Mouse (Mus musculus): ENCODE data around the gene Tlx2. TPM values are rescaled to one million over a fixed set of nuclear protein-coding genes. Genes with fewer than 3 reads are reported as not detected.

Gene Tlx2
- polyA plus RNA-seq, 1 experiment from 2014 or later = 0.37 TPM

DNA sequence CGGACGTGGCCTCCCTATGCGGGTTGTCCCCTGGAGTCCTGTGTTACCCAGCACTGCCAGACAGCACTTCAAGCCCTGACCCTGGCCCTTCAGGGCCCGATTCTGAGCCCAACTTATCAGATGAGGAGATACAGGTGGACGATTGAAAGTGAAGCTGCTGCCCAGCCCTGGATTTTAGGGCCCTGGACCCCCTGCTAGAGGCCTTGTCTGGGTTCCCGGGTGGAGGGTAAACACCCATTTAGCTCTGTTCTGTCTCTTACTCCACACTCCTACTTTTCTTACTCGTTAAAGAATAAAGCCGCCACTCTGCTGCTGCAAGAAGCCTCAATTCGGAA lies 17.8 kb upstream of the Tlx2 start:
- H3K4me1 ChIP-seq (replicated peaks) = peaks cover 20% of the 10 kb centered on the region
- peaks cover 79% of the 10 kb centered on the region for H3K27me3 ChIP-seq
- H3K9me3 ChIP-seq (replicated peaks) = no peaks in the 10 kb centered on the region
- no peak overlapping the region for H3K9ac ChIP-seq
- 14% methylated on average over 9 of the region's 9 CpGs for WGBS
- H3K4me2 ChIP-seq = peak overlapping the region; percentile 67
- H3K36me3 ChIP-seq = no peaks in the 10 kb centered on the region
- ATAC-seq (replicated peaks; ENCODE audit: insufficient number of reproducible peaks, insufficient read depth, low FRiP score, low read depth) = no peak
- no peak overlapping the region for H3K27ac ChIP-seq
- peak overlapping the region; percentile 45 for H3K4me3 ChIP-seq

DNA sequence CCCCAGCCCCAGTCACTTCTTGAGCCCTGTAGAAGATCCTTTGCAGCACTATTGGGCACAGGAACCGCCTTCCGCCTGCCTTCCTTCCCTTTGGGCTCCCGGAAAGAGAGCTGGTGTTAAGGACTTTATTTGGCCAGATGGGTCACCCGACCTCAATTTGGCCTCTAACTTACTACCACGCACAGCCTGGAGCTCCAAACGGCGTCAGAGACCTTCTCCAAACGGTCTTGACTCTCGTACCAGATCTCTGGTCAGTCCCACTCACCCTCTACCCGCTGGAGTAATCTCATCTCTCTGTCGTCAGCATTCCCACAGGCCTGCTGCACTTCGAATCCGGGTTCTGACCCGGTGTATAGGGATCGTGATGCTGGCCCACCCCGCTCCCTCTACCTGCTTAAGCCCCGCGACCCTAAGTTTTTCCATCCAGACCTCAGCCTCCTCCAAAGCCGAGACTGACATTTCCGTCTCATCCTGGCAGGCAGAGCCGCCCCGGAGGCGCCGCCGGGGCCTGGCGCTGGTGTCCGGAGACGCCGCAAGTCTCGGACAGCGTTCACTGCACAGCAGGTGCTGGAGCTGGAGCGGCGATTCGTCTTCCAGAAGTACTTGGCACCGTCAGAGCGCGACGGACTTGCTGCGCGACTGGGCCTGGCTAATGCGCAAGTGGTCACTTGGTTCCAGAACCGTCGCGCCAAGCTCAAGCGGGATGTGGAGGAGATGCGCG lies 17.3 kb upstream of the Tlx2 start:
- Histone ChIP-seq H3K9ac (peak overlapping the region; percentile 47), H3K36me3 (peaks cover 2% of the 10 kb centered on the region), H3K4me2 (peak overlapping the region; percentile 67), H3K9me3 (replicated peaks) (no peaks in the 10 kb centered on the region), H3K27me3 (peaks cover 79% of the 10 kb centered on the region), H3K4me3 (peak overlapping the region; percentile 45), H3K27ac (no peak overlapping the region), H3K4me1 (replicated peaks) (peaks cover 20% of the 10 kb centered on the region)
- ATAC-seq (replicated peaks; ENCODE audit: insufficient number of reproducible peaks, insufficient read depth, low FRiP score, low read depth) = no peak
- WGBS = 2% methylated on average over 47 of the region's 47 CpGs

DNA sequence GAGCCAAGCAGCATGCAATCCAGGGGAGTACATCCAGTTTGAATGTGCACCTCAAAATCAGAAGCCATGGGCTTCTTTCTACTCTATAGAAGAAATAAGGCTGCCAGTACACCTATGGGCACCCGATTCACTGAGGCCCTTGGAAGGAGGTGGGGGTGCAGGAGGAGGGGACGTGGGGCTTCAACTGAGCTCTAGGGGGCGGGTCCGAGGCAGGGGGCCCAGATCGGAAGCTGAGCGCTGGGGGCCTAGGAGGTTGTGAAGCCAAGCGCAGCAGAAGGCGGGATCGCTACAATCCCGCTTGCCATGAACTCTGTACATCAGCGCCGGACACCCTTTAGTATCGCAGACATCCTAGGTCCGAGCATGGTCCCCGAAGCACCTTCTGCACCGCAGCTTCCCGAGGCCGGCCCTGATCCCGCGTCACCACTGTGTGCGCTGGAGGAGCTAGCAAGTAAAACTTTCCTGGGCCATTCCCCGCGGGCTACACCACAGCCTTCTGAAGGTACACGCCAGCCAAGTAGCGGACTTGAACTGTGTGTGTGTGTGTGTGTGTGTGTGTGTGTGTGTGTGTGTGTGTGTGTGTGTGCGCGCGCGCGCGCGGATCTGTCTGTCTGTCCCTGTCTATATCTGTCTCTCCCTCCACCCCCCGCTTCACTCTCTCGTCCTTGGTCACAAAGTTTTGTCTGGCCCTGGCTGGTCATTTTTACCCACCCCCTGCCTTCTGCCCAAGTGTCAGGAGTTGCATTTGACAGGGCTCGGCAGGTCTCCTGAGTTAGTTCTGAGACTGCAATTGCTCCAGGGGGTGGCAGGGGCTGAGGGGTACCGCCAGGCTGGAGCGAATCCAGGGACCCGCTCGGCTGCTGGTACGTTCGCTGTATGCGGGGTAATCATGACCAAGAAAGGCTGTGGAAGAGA lies 16.3 kb upstream of the Tlx2 start, which contains the start of gene Lbx2:
Gene Lbx2 (plus strand): TSS at position 247 of the 915 bp plus-strand sequence.
- Histone ChIP-seq H3K36me3 (peaks cover 10% of the 10 kb centered on the region), H3K27me3 (peaks cover 85% of the 10 kb centered on the region), H3K9ac (peak within 1 kb of the TSS; percentile 47; the same call in 1 of the 2 replicates), H3K27ac (no peak within 1 kb of the TSS), H3K4me2 (peak within 1 kb of the TSS; percentile 67), H3K9me3 (replicated peaks) (no peaks in the 10 kb centered on the region), H3K4me1 (replicated peaks) (peaks cover 20% of the 10 kb centered on the region), H3K4me3 (peak within 1 kb of the TSS; percentile 45)
- no peak for ATAC-seq (replicated peaks; ENCODE audit: insufficient number of reproducible peaks, insufficient read depth, low FRiP score, low read depth)
- 4% methylated on average over 42 of the region's 42 CpGs for WGBS

DNA sequence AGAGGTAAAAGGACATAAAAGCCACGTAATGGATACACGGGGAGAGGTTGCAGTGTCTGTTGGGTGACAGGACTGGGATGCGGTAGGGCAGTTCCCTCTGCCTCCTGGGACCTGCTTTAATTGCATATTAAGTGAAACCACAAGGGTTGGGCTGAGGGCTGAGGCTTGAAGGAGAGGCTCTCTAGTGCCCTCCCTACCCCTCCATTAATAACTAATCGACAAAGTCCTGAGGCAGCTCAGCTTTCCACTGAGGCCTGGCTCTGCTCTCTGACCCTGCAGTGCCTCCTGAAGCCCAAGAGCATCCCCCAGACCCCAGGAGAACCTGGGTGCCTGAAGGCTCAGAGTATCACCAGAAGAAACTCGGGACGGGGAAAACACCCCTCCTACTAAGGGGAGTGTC lies 14.4 kb upstream of the Tlx2 start:
- no peak overlapping the region for H3K9ac ChIP-seq
- ATAC-seq (replicated peaks; ENCODE audit: insufficient number of reproducible peaks, insufficient read depth, low FRiP score, low read depth) = no peak
- H3K36me3 ChIP-seq = peaks cover 14% of the 10 kb centered on the region
- no peak overlapping the region for H3K27ac ChIP-seq
- WGBS = 15% methylated on average over 6 of the region's 6 CpGs
- H3K4me2 ChIP-seq = no peak overlapping the region
- no peaks in the 10 kb centered on the region for H3K9me3 ChIP-seq (replicated peaks)
- no peak overlapping the region for H3K4me3 ChIP-seq
- H3K4me1 ChIP-seq (replicated peaks) = peaks cover 21% of the 10 kb centered on the region
- peaks cover 74% of the 10 kb centered on the region for H3K27me3 ChIP-seq

DNA sequence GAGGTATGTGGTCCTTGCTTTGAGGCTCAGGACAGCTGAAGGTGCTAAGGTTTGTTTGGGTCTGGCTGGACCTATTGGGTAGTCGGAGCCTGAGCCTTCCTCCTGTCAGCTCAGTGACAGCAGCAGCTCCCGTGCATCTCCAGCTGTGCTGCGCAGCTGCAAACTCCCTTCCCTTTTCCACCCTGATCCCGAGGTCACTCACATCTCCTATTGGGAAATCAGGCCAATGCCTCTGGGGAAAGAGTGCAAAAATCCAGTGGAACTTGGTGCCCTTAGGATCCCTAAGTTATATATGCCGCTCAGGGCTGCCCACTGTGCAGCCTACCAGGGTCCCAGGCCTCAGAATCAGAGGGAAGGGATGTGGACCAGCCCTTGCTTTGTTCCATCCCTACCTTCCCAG lies 13.4 kb upstream of the Tlx2 start:
- H3K36me3 ChIP-seq = peaks cover 14% of the 10 kb centered on the region
- H3K27ac ChIP-seq = no peak overlapping the region
- H3K4me1 ChIP-seq (replicated peaks) = peaks cover 29% of the 10 kb centered on the region
- H3K9me3 ChIP-seq (replicated peaks) = no peaks in the 10 kb centered on the region
- 23% methylated on average over 5 of the region's 5 CpGs for WGBS
- H3K9ac ChIP-seq = no peak overlapping the region
- H3K4me2 ChIP-seq = no peak overlapping the region
- no peak overlapping the region for H3K4me3 ChIP-seq
- no peak for ATAC-seq (replicated peaks; ENCODE audit: insufficient number of reproducible peaks, insufficient read depth, low FRiP score, low read depth)
- H3K27me3 ChIP-seq = peaks cover 66% of the 10 kb centered on the region

DNA sequence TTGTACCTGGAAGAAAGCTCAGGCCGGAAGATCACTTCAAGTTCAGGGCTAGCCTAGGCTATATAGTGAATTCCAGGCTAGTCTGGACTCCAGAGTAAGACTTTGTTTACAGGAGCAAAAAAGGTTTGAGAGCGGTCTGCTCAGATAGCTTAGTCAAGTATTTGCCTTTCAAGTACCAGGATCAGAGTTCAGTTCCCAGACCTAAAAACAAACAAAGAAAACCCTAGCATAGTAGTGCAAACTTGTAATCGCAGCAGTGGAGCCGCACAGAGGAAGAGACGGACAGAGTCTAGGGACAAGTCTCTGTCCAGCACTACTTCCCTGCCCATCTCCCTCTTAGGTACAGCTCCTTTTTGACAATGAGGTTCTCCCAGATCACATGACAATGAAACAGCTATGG lies 10.1 kb upstream of the Tlx2 start:
- H3K4me1 ChIP-seq (replicated peaks) = peaks cover 13% of the 10 kb centered on the region
- no peak overlapping the region for H3K27ac ChIP-seq
- ATAC-seq (replicated peaks; ENCODE audit: insufficient number of reproducible peaks, insufficient read depth, low FRiP score, low read depth) = no peak
- H3K4me2 ChIP-seq = no peak overlapping the region
- no peak overlapping the region for H3K9ac ChIP-seq
- H3K9me3 ChIP-seq (replicated peaks) = no peaks in the 10 kb centered on the region
- H3K36me3 ChIP-seq = peaks cover 14% of the 10 kb centered on the region
- no peak overlapping the region for H3K4me3 ChIP-seq
- H3K27me3 ChIP-seq = peaks cover 58% of the 10 kb centered on the region
- 92% methylated on average over 5 of the region's 5 CpGs for WGBS

DNA sequence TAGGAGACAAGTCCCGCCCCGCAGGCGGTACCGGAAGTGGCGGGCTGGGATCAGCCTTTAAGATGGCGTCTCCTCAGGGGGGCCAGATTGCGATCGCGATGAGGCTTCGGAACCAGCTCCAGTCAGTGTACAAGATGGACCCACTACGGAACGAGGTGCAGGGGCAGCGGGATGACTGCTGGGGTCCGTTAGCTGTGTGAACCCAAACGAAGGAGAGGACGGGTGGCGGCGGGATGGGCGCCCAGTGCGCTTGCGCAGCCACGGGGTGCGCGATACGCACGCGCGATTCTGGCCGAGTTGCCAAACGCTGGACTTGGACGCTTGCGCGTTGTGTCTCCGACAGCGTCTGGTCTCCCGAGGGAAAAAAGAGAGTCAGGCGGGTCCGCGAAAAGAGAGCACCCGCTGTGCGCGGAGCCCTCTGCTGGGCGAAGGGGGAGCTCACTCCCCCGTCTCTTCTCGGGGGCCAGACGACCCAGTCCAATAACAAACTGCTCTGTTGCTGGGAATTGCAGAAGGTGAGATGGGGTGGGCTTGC lies 8.3 kb upstream of the Tlx2 start:
- H3K4me3 ChIP-seq = peak overlapping the region; percentile 84
- H3K4me2 ChIP-seq = peak overlapping the region; percentile 99
- H3K9ac ChIP-seq = peak overlapping the region; percentile 83
- WGBS = under 1% methylated on average over 46 of the region's 46 CpGs
- peak; percentile 92 for ATAC-seq (replicated peaks; ENCODE audit: insufficient number of reproducible peaks, insufficient read depth, low FRiP score, low read depth)
- H3K9me3 ChIP-seq (replicated peaks) = no peaks in the 10 kb centered on the region
- peaks cover 58% of the 10 kb centered on the region for H3K27me3 ChIP-seq
- peaks cover 13% of the 10 kb centered on the region for H3K4me1 ChIP-seq (replicated peaks)
- H3K36me3 ChIP-seq = peaks cover 14% of the 10 kb centered on the region
- peak overlapping the region; percentile 86 for H3K27ac ChIP-seq

DNA sequence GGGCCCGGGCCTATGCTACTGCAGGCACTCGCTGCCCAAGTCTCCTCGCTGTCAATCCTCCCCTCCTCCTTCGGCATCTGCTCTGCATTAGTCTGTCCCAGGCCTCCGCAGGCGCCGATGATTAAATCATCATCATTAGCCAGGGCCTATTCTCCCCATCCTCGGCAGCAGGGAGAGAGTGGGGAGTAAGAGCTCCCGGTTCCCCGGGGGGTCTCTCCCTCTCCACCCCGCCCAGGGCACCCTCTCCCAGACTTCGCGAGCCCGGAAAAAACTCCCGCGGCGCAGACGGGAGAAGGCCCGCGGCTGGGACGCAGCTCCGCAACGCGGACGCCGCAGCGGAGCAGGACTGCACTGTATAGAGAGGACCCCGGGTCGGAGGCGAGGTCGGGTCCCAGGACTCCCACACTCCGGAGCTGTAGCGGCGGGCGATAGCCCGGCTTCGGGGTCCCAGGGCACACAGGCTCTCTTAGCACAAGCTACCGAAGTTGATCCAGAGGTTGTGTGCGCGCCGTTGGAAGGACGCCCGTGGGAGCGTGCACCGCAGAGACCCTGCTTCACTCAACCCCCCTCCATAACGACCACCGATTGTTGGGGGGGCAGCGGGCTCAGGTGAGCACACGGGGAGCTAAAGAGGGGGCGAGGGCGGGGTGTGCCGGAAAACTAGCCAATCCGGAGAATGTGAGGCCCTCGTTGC lies 7.7 kb upstream of the Tlx2 start, which contains the start of gene Pcgf1:
Gene Pcgf1 (plus strand): TSS at position 240 of the 694 bp plus-strand sequence.
- Histone ChIP-seq H3K4me2 (peak within 1 kb of the TSS; percentile 99), H3K27me3 (peaks cover 56% of the 10 kb centered on the region)
- 1% methylated on average over 54 of the region's 54 CpGs for WGBS

DNA sequence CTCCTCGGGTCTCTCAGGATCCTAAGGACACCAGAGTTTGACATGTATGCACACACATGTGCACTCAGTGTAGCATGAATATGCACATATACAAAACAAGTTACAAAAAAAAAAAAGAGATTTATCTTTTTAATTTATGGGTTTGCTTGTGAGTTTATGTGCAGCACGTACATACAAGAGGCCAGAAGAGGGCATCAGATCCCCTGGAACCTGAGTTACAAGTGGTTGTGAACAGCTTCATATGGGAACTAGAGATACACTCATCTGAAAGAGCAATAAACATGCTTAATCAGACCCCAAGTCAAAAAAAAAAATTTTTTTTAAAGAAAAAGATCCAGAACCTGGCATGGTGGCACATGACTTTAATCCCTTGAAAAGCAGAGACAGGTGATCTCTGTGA lies 4.9 kb upstream of the Tlx2 start:
- ATAC-seq (replicated peaks; ENCODE audit: insufficient number of reproducible peaks, insufficient read depth, low FRiP score, low read depth) = no peak
- Histone ChIP-seq H3K4me1 (replicated peaks) (peaks cover 26% of the 10 kb centered on the region), H3K27ac (no peak overlapping the region), H3K27me3 (peaks cover 74% of the 10 kb centered on the region), H3K4me3 (no peak overlapping the region), H3K9me3 (replicated peaks) (no peaks in the 10 kb centered on the region), H3K9ac (no peak overlapping the region), H3K4me2 (no peak overlapping the region), H3K36me3 (no peaks in the 10 kb centered on the region)
- WGBS = 8% methylated on average over 2 of the region's 2 CpGs

More for the DNA sequence above, 7.7 kb upstream of the Tlx2 start, which contains the start of gene Pcgf1:
- Histone ChIP-seq H3K4me3 (peak within 1 kb of the TSS; percentile 84), H3K9ac (peak within 1 kb of the TSS; percentile 83), H3K9me3 (replicated peaks) (no peaks in the 10 kb centered on the region), H3K27ac (peak within 1 kb of the TSS; percentile 86), H3K4me1 (replicated peaks) (peaks cover 13% of the 10 kb centered on the region), H3K36me3 (peaks cover 14% of the 10 kb centered on the region)
- peak; percentile 53 for ATAC-seq (replicated peaks; ENCODE audit: insufficient number of reproducible peaks, insufficient read depth, low FRiP score, low read depth)

DNA sequence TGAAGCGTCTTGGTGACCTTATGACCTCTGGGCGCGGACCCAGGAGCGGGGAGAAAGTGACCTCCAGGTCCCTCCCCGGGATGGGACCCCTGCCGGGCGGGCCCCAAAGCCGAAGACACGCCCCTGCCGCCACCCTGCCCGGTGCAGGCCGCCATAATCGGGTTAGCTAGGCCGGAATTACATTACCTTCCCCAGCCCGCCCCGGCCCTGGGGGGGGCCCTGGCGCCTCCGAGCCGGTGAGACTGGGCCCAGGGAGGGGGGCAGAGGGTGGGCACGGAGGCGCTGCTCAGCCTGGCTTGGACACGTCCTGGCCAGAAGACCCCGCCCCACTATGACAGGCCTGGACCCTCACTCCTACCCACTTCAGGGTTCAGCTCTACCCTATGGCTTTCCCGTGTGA lies 1.1 kb upstream of the Tlx2 start:
- Histone ChIP-seq H3K4me1 (replicated peaks) (peaks cover 30% of the 10 kb centered on the region), H3K9ac (no peak overlapping the region), H3K4me2 (no peak overlapping the region), H3K36me3 (no peaks in the 10 kb centered on the region), H3K9me3 (replicated peaks) (no peaks in the 10 kb centered on the region), H3K27me3 (peaks cover 99% of the 10 kb centered on the region), H3K27ac (no peak overlapping the region), H3K4me3 (peak overlapping the region; percentile 10; the same call in 1 of the 2 replicates)
- 3% methylated on average over 22 of the region's 24 CpGs for WGBS
- ATAC-seq (replicated peaks; ENCODE audit: insufficient number of reproducible peaks, insufficient read depth, low FRiP score, low read depth) = peak; percentile 61; the same call in 1 of the 2 replicates
